Comparison of ENCODE assay signal across 20 mouse cellular contexts in the genomic region with DNA sequence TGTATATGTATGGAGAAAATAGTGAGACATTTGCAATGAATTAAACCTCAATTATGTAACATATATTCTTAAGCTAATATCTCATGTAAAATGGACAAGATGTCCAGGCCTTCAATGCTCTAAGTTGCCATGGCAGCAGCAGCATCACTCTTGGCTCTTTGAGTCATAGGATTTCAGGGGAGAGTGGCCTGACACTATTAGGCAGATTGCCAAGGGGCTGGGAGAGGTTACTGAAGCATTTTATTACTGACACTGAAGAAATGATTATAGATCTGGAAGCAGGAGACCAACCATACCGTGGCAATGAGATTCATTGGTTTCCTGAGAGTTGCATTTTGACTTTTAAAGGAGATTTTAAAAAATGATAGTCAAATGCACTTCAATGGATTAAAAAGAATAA.
A peak's percentile ranks its signal among the peaks of the same experiment; 100 is the strongest.
DNase-seq lines count a peak whose midpoint lies in the region; ATAC-seq and TF ChIP-seq lines count a peak whose summit lies in the region.
"Had no signal": no experiment of that assay in that cellular context is flagged by ENCODE, and none has a peak within 500 bp of the region (broad histone marks: within the 10 kb centered on the region; RNA-seq: fewer than 3 reads in every experiment).

No protein-coding gene starts in this region.

- H3K4me3 ChIP-seq in neural tube, embryonic 11.5 days (ENCODE audit: low read depth, low read length): no peak overlapping the region
- no peak overlapping the region for H3K4me3 ChIP-seq in midbrain, embryonic 16.5 days (ENCODE audit: low read depth, low read length)
- H3K4me3 ChIP-seq in stomach, postnatal 0 days (ENCODE audit: low read depth, low read length): no peak overlapping the region
- H3K4me3 ChIP-seq: embryonic facial prominence, embryonic 15.5 days; heart, embryonic 10.5 days; liver, embryonic 15.5 days had no signal

- no peaks in the 10 kb centered on the region for H3K27me3 ChIP-seq in neural tube, embryonic 11.5 days (ENCODE audit: control insufficient read depth, insufficient read depth, low read length)
- H3K27me3 ChIP-seq in midbrain, embryonic 16.5 days (ENCODE audit: control insufficient read depth, insufficient read depth, low read depth, low read length): no peaks in the 10 kb centered on the region
- no peaks in the 10 kb centered on the region for H3K27me3 ChIP-seq in stomach, postnatal 0 days (ENCODE audit: control insufficient read depth, insufficient read depth, low read length)
- H3K27me3 ChIP-seq: embryonic facial prominence, embryonic 15.5 days; liver, embryonic 15.5 days had no signal

- H3K36me3 ChIP-seq in neural tube, embryonic 11.5 days (ENCODE audit: control insufficient read depth, insufficient read depth, low read length): no peaks in the 10 kb centered on the region
- no peaks in the 10 kb centered on the region for H3K36me3 ChIP-seq in midbrain, embryonic 16.5 days (ENCODE audit: control insufficient read depth, insufficient read depth, low read length)
- no peaks in the 10 kb centered on the region for H3K36me3 ChIP-seq in stomach, postnatal 0 days (ENCODE audit: control insufficient read depth, insufficient read depth, low read length)
- H3K36me3 ChIP-seq: embryonic facial prominence, embryonic 15.5 days; heart, embryonic 10.5 days; liver, embryonic 15.5 days had no signal

- WGBS in neural tube, embryonic 11.5 days: 43% methylated on average over 1 of the region's 1 CpGs
- WGBS in midbrain, embryonic 16.5 days: 16% methylated on average over 1 of the region's 1 CpGs
- WGBS in stomach, postnatal 0 days: 44% methylated on average over 1 of the region's 1 CpGs

- H3K4me1 ChIP-seq in neural tube, embryonic 11.5 days (ENCODE audit: control insufficient read depth, insufficient read depth, low read length): no peaks in the 10 kb centered on the region
- peaks cover 10% of the 10 kb centered on the region for H3K4me1 ChIP-seq in midbrain, embryonic 16.5 days (ENCODE audit: control insufficient read depth, insufficient read depth, low read length)
- no peaks in the 10 kb centered on the region for H3K4me1 ChIP-seq in stomach, postnatal 0 days (replicated peaks; ENCODE audit: control insufficient read depth, insufficient read depth)
- H3K4me1 ChIP-seq: embryonic facial prominence, embryonic 15.5 days; heart, embryonic 10.5 days; liver, embryonic 15.5 days had no signal

- peak; percentile 67 to 74 for DNase-seq in cerebellum, postnatal 14 days
- peak; percentile 22 for DNase-seq in neural tube, embryonic 11.5 days (ENCODE audit: low spot score)
- no peak for DNase-seq in neural tube, embryonic 10.5 days (ENCODE audit: extremely low spot score, low spot score)
- no peak for DNase-seq in layer of hippocampus, adult 18-20 months (ENCODE audit: low spot score in 2 of 2)
- DNase-seq in spleen, postnatal 4 days (ENCODE audit: low spot score in 2 of 2): no peak
- no peak for DNase-seq in stomach, postnatal 0 days (ENCODE audit: low spot score)
- DNase-seq: B cell, adult 2 months; cerebellum, adult 9-10 months; forebrain, postnatal 0 days; gastrocnemius, postnatal 14 days; kidney, adult 18-20 months; kidney, postnatal 36 days; layer of hippocampus, postnatal 36 days; lung, postnatal 36 days; right cerebral cortex, adult 18-20 months had no signal

- no peaks in the 10 kb centered on the region for H3K9me3 ChIP-seq in neural tube, embryonic 11.5 days (ENCODE audit: control insufficient read depth, low read length)
- no peaks in the 10 kb centered on the region for H3K9me3 ChIP-seq in midbrain, embryonic 16.5 days (replicated peaks; ENCODE audit: control insufficient read depth, low read length, poor library complexity, severe bottlenecking)
- no peaks in the 10 kb centered on the region for H3K9me3 ChIP-seq in stomach, postnatal 0 days (ENCODE audit: control insufficient read depth, low read length)
- H3K9me3 ChIP-seq: embryonic facial prominence, embryonic 15.5 days; heart, embryonic 10.5 days; liver, embryonic 15.5 days had no signal

- no peak overlapping the region for H3K27ac ChIP-seq in neural tube, embryonic 11.5 days (ENCODE audit: low read depth, low read length)
- no peak overlapping the region for H3K27ac ChIP-seq in midbrain, embryonic 16.5 days (ENCODE audit: low read length)
- no peak overlapping the region for H3K27ac ChIP-seq in stomach, postnatal 0 days (replicated peaks)
- H3K27ac ChIP-seq: embryonic facial prominence, embryonic 15.5 days; heart, embryonic 10.5 days; liver, embryonic 15.5 days had no signal

- ATAC-seq in cerebellum, adult (ENCODE audit: insufficient number of reproducible peaks, low FRiP score, low TSS enrichment): no peak
- 0 out of 2 replicates have a peak, but pooled peaks have one; percentile 20 for ATAC-seq in neural tube, embryonic 11.5 days (ENCODE audit: insufficient read depth, low FRiP score, low TSS enrichment)
- ATAC-seq in midbrain, embryonic 16.5 days: peak; percentile 71; the same call in 1 of the 2 replicates
- ATAC-seq in stomach, postnatal 0 days (ENCODE audit: low FRiP score, low TSS enrichment): no peak
- ATAC-seq: forebrain, postnatal 0 days had no signal

- no peak for TF ChIP-seq CTCF in stomach, postnatal 0 days (IDR thresholded peaks at IDR 0.05; ENCODE audit: low read depth)

- H3K9ac ChIP-seq in neural tube, embryonic 11.5 days (ENCODE audit: low read length): no peak overlapping the region
- no peak overlapping the region for H3K9ac ChIP-seq in midbrain, embryonic 16.5 days (ENCODE audit: low read depth, low read length)
- H3K9ac ChIP-seq in stomach, postnatal 0 days (ENCODE audit: low read length): no peak overlapping the region
- H3K9ac ChIP-seq: embryonic facial prominence, embryonic 15.5 days; forebrain, postnatal 0 days; liver, embryonic 15.5 days had no signal

- no peak for TF ChIP-seq EP300 in stomach, postnatal 0 days (optimal IDR thresholded peaks at IDR 0.05)

- no peak overlapping the region for H3K4me2 ChIP-seq in neural tube, embryonic 11.5 days (ENCODE audit: low read depth)
- H3K4me2 ChIP-seq in midbrain, embryonic 16.5 days (ENCODE audit: low read length): no peak overlapping the region
- H3K4me2 ChIP-seq in stomach, postnatal 0 days (replicated peaks; ENCODE audit: low read depth): no peak overlapping the region
- H3K4me2 ChIP-seq: embryonic facial prominence, embryonic 15.5 days; liver, embryonic 15.5 days had no signal

Comparison
In these comparisons a context has a peak if more than half of its experiments do, and no peak if none do; other contexts are left out.
1. DNase-seq: peak in cerebellum, postnatal 14 days (2 of 2) and neural tube, embryonic 11.5 days (single experiment); none in neural tube, embryonic 10.5 days (single experiment), layer of hippocampus, adult 18-20 months (0 of 2), spleen, postnatal 4 days (0 of 2) and stomach, postnatal 0 days (single experiment).
2. ATAC-seq: peak in neural tube, embryonic 11.5 days (single experiment) and midbrain, embryonic 16.5 days (single experiment); none in cerebellum, adult (single experiment) and stomach, postnatal 0 days (single experiment).